Mouse (Mus musculus): ENCODE data around the gene Npas2. TPM values are rescaled to one million over a fixed set of nuclear protein-coding genes. Genes with fewer than 3 reads are reported as not detected.

The Npas2 gene
- polyA plus RNA-seq, 1 experiment from 2014 or later, result 0.86 TPM

GRCm38 (mm10) chr1:39368267-39368841 lies 174.8 kb downstream of the Npas2 start:
- ATAC-seq (ENCODE audit: insufficient number of reproducible peaks, insufficient read depth, low FRiP score, low TSS enrichment), result peak; percentile 19; the same call in 1 of the 2 replicates

GRCm38 (mm10) chr1:39370431-39370830 lies 176.9 kb downstream of the Npas2 start:
- H3K4me3 ChIP-seq, result no peak overlapping the region
- no peak for ATAC-seq (ENCODE audit: insufficient number of reproducible peaks, insufficient read depth, low FRiP score, low TSS enrichment)
- peaks cover 51% of the 10 kb centered on the region for H3K36me3 ChIP-seq

More at GRCm38 (mm10) chr1:39368267-39368841, 174.8 kb downstream of the Npas2 start:
- H3K27me3 ChIP-seq, result no peaks in the 10 kb centered on the region
- H3K9me3 ChIP-seq, result no peaks in the 10 kb centered on the region
- H3K4me2 ChIP-seq (replicated peaks), result peak overlapping the region; percentile 90
- H3K36me3 ChIP-seq, result peaks cover 39% of the 10 kb centered on the region
- peaks cover 19% of the 10 kb centered on the region for H3K4me1 ChIP-seq
- H3K27ac ChIP-seq, result peak overlapping the region; percentile 91
- WGBS, result under 1% methylated on average over 34 of the region's 34 CpGs
- peak overlapping the region; percentile 98 for H3K9ac ChIP-seq
- H3K4me3 ChIP-seq, result peak overlapping the region; percentile 95

GRCm38 (mm10) chr1:39372220-39372843 lies 178.8 kb downstream of the Npas2 start:
- Histone ChIP-seq H3K4me1 (peaks cover 13% of the 10 kb centered on the region), H3K27me3 (no peaks in the 10 kb centered on the region), H3K9me3 (no peaks in the 10 kb centered on the region), H3K4me2 (replicated peaks) (no peak overlapping the region), H3K27ac (no peak overlapping the region), H3K9ac (no peak overlapping the region), H3K4me3 (no peak overlapping the region), H3K36me3 (peaks cover 51% of the 10 kb centered on the region)
- WGBS, result 85% methylated on average over 8 of the region's 8 CpGs
- ATAC-seq (ENCODE audit: insufficient number of reproducible peaks, insufficient read depth, low FRiP score, low TSS enrichment), result no peak

More at GRCm38 (mm10) chr1:39370431-39370830, 176.9 kb downstream of the Npas2 start:
- H3K9ac ChIP-seq, result no peak overlapping the region
- no peak overlapping the region for H3K4me2 ChIP-seq (replicated peaks)
- 92% methylated on average over 6 of the region's 6 CpGs for WGBS
- peaks cover 19% of the 10 kb centered on the region for H3K4me1 ChIP-seq
- no peak overlapping the region for H3K27ac ChIP-seq
- no peaks in the 10 kb centered on the region for H3K27me3 ChIP-seq
- H3K9me3 ChIP-seq, result no peaks in the 10 kb centered on the region

GRCm38 (mm10) chr1:39373378-39373777 lies 179.8 kb downstream of the Npas2 start:
- Histone ChIP-seq H3K27me3 (no peaks in the 10 kb centered on the region), H3K4me1 (peaks cover 13% of the 10 kb centered on the region), H3K4me2 (replicated peaks) (no peak overlapping the region), H3K4me3 (no peak overlapping the region), H3K9ac (no peak overlapping the region), H3K27ac (no peak overlapping the region), H3K36me3 (peaks cover 51% of the 10 kb centered on the region), H3K9me3 (no peaks in the 10 kb centered on the region)
- 74% methylated on average over 4 of the region's 4 CpGs for WGBS
- no peak for ATAC-seq (ENCODE audit: insufficient number of reproducible peaks, insufficient read depth, low FRiP score, low TSS enrichment)

- Histone ChIP-seq H3K9ac (no peak overlapping the region), H3K9me3 (no peaks in the 10 kb centered on the region), H3K36me3 (peaks cover 51% of the 10 kb centered on the region), H3K27me3 (no peaks in the 10 kb centered on the region), H3K4me2 (replicated peaks) (no peak overlapping the region), H3K27ac (no peak overlapping the region), H3K4me1 (peaks cover 6% of the 10 kb centered on the region), H3K4me3 (no peak overlapping the region)
- 84% methylated on average over 5 of the region's 5 CpGs for WGBS
- no peak for ATAC-seq (ENCODE audit: insufficient number of reproducible peaks, insufficient read depth, low FRiP score, low TSS enrichment)
Measured at GRCm38 (mm10) chr1:39374231-39374809, 180.8 kb downstream of the Npas2 start.

- H3K9ac ChIP-seq, result no peak overlapping the region
- H3K27me3 ChIP-seq, result no peaks in the 10 kb centered on the region
- ATAC-seq (ENCODE audit: insufficient number of reproducible peaks, insufficient read depth, low FRiP score, low TSS enrichment), result no peak
- peaks cover 34% of the 10 kb centered on the region for H3K36me3 ChIP-seq
- H3K4me2 ChIP-seq (replicated peaks), result no peak overlapping the region
- no peak overlapping the region for H3K4me3 ChIP-seq
- WGBS, result 86% methylated on average over 7 of the region's 7 CpGs
- H3K4me1 ChIP-seq, result no peaks in the 10 kb centered on the region
- no peaks in the 10 kb centered on the region for H3K9me3 ChIP-seq
- no peak overlapping the region for H3K27ac ChIP-seq
Measured at GRCm38 (mm10) chr1:39376121-39376520, 182.6 kb downstream of the Npas2 start.

- no peak for ATAC-seq (ENCODE audit: insufficient number of reproducible peaks, insufficient read depth, low FRiP score, low TSS enrichment)
- no peak overlapping the region for H3K4me2 ChIP-seq (replicated peaks)
- no peak overlapping the region for H3K4me3 ChIP-seq
- H3K36me3 ChIP-seq, result peaks cover 27% of the 10 kb centered on the region
- H3K9ac ChIP-seq, result no peak overlapping the region
- H3K4me1 ChIP-seq, result no peaks in the 10 kb centered on the region
- H3K9me3 ChIP-seq, result no peaks in the 10 kb centered on the region
- H3K27ac ChIP-seq, result no peak overlapping the region
- no peaks in the 10 kb centered on the region for H3K27me3 ChIP-seq
- WGBS, result 89% methylated on average over 9 of the region's 9 CpGs
Measured at GRCm38 (mm10) chr1:39376726-39377240, 183.3 kb downstream of the Npas2 start.

- Histone ChIP-seq H3K27ac (no peak overlapping the region), H3K4me3 (no peak overlapping the region), H3K4me2 (replicated peaks) (no peak overlapping the region), H3K36me3 (peaks cover 10% of the 10 kb centered on the region), H3K9me3 (no peaks in the 10 kb centered on the region), H3K4me1 (no peaks in the 10 kb centered on the region), H3K9ac (no peak overlapping the region), H3K27me3 (no peaks in the 10 kb centered on the region)
- WGBS, result 84% methylated on average over 1 of the region's 1 CpGs
- no peak for ATAC-seq (ENCODE audit: insufficient number of reproducible peaks, insufficient read depth, low FRiP score, low TSS enrichment)
Measured at GRCm38 (mm10) chr1:39378540-39378939, 185.0 kb downstream of the Npas2 start.

GRCm38 (mm10) chr1:39379021-39379420 lies 185.5 kb downstream of the Npas2 start:
- Histone ChIP-seq H3K4me1 (no peaks in the 10 kb centered on the region), H3K27ac (no peak overlapping the region), H3K9me3 (no peaks in the 10 kb centered on the region), H3K9ac (no peak overlapping the region; the same call in 1 of the 2 replicates), H3K36me3 (peaks cover 5% of the 10 kb centered on the region), H3K27me3 (no peaks in the 10 kb centered on the region), H3K4me3 (no peak overlapping the region), H3K4me2 (replicated peaks) (no peak overlapping the region)
- WGBS, result 74% methylated on average over 5 of the region's 5 CpGs
- ATAC-seq (ENCODE audit: insufficient number of reproducible peaks, insufficient read depth, low FRiP score, low TSS enrichment), result no peak

- Histone ChIP-seq H3K27me3 (no peaks in the 10 kb centered on the region), H3K9ac (no peak overlapping the region), H3K4me2 (replicated peaks) (no peak overlapping the region), H3K36me3 (no peaks in the 10 kb centered on the region), H3K27ac (no peak overlapping the region), H3K4me3 (no peak overlapping the region), H3K4me1 (no peaks in the 10 kb centered on the region), H3K9me3 (no peaks in the 10 kb centered on the region)
- WGBS, result 88% methylated on average over 9 of the region's 9 CpGs
- ATAC-seq (ENCODE audit: insufficient number of reproducible peaks, insufficient read depth, low FRiP score, low TSS enrichment), result no peak
Measured at GRCm38 (mm10) chr1:39381017-39381416, 187.5 kb downstream of the Npas2 start.

GRCm38 (mm10) chr1:39384914-39385313 lies 191.4 kb downstream of the Npas2 start:
- Histone ChIP-seq H3K4me1 (no peaks in the 10 kb centered on the region), H3K9me3 (no peaks in the 10 kb centered on the region), H3K4me2 (replicated peaks) (no peak overlapping the region), H3K4me3 (no peak overlapping the region), H3K36me3 (0 out of 2 replicates have a peak, but pooled peaks cover 4% of the 10 kb centered on the region), H3K27ac (no peak overlapping the region), H3K27me3 (no peaks in the 10 kb centered on the region), H3K9ac (no peak overlapping the region)
- no peak for ATAC-seq (ENCODE audit: insufficient number of reproducible peaks, insufficient read depth, low FRiP score, low TSS enrichment)
- WGBS, result 79% methylated on average over 9 of the region's 9 CpGs

GRCm38 (mm10) chr1:39386456-39386855 lies 192.9 kb downstream of the Npas2 start:
- Histone ChIP-seq H3K4me1 (no peaks in the 10 kb centered on the region), H3K9me3 (no peaks in the 10 kb centered on the region), H3K4me3 (no peak overlapping the region), H3K9ac (no peak overlapping the region), H3K4me2 (replicated peaks) (no peak overlapping the region), H3K27ac (no peak overlapping the region), H3K36me3 (0 out of 2 replicates have a peak, but pooled peaks cover 4% of the 10 kb centered on the region), H3K27me3 (0 out of 2 replicates have a peak, but pooled peaks cover 5% of the 10 kb centered on the region)
- 79% methylated on average over 3 of the region's 3 CpGs for WGBS
- ATAC-seq (ENCODE audit: insufficient number of reproducible peaks, insufficient read depth, low FRiP score, low TSS enrichment), result no peak
